In genomic region chr12:88481657-88482056, GRCm38 (mm10) we compare ENCODE assay signal across 19 mouse cellular contexts.
"Had no signal": no experiment of that assay in that cellular context is flagged by ENCODE, and none has a peak within 500 bp of the region (broad histone marks: within the 10 kb centered on the region; RNA-seq: fewer than 3 reads in every experiment).

No protein-coding gene starts in this region.

- ATAC-seq: liver, postnatal 0 days; lung, postnatal 0 days; midbrain, embryonic 13.5 days; midbrain, embryonic 16.5 days had no signal

- DNase-seq: kidney, adult 8-10 months; kidney, postnatal 14 days; left cerebral cortex, postnatal 4 days; liver, postnatal 0 days; lung, embryonic 14.5 days; lung, postnatal 36 days; thymus, adult 2 months; thymus, postnatal 14 days; thymus, postnatal 4 days had no signal

- H3K27ac ChIP-seq: limb, embryonic 12.5 days; limb, embryonic 15.5 days; liver, embryonic 14.5 days; midbrain, embryonic 10.5 days; midbrain, embryonic 13.5 days; stomach, postnatal 0 days had no signal

- H3K4me3 ChIP-seq: limb, embryonic 12.5 days; limb, embryonic 15.5 days; megakaryocyte, embryonic 14.5 days; midbrain, embryonic 10.5 days; midbrain, embryonic 13.5 days; myocyte had no signal
